Mouse (Mus musculus) left cerebral cortex, adult 11 months (tissue): Measurements from ENCODE around the gene Cwc25.

Experiments
- DNase-seq: peaks from one replicate; pipeline ENCODE4 v3.0.0; 2022; ENCODE audit warnings: low spot score

The Cwc25 gene

DNA sequence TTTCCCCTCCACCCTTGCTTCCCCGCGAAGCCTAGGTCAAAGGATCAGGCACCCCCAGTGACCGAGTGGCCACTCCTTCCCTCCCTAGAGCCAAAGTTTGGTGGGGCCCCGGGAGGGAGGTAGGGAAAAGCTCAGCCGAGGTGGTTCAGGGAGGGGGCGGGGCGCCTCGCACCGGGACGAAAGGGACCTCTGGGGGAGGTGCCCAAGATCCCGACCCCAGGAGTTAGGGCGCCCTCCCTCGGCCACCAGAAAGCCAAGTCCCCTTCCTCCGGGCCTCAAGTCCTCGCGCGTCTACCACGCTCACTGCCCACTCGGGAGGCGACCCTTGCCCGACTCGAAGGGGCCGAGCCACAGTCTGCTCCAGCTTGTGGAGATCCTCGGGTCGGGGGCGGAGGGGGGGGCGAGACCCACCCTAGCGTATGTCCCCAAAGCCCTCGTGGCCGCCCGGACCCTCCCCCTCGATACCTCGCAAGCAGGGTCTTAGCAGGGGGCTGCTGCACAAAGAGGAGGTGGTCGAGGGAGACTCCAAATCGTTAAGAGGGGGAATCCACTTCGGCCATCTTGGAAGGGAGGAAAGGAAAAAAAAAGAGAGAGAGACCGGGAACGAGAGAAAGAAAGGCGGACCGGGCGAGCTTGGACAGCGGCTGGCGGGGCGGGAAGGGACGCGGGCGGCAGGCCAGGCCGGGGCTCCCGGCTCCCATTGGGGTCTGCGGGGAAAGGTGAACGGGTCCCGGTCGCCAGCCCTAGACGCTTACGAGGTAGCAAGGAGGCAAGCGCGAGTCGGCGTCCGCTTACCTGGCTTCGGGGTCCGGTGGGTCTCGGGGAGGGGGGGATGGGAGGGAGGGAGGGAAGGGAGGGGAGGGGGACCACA is 67.4 kb downstream of the Cwc25 start:
- no peak for DNase-seq

GRCm38 (mm10) chr11:97697891-97698529 is 68.3 kb downstream of the Cwc25 start:
- DNase-seq = no peak

- no peak for DNase-seq
Measured at GRCm38 (mm10) chr11:97697199-97697890, 69.0 kb downstream of the Cwc25 start.

DNA sequence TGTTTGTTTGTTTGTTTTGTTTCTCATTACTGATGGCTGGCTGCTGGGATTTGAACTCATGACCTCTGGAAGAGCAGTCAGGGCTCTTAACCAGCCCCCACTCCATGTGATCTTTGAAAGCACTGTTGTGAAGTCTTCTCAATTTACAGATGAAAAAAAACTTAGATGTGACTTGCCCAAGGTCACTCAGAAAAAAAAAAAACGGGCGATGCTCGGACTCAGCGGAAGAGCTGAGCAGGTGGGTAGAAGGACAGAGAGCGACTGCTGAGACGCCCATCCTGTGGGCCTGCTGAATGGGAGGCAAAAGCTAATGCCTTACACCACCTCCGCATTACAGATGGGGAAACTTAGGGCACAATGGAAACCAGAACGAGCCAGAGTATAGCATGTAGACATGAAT is 69.7 kb downstream of the Cwc25 start:
- no peak for DNase-seq

- no peak for DNase-seq
Measured at GRCm38 (mm10) chr11:97695712-97696401, 70.5 kb downstream of the Cwc25 start.
